Mouse (Mus musculus): ENCODE measurements around the gene Fam219b.
A peak's percentile ranks its signal among the peaks of the same experiment; 100 is the strongest.

Gene Fam219b

DNA sequence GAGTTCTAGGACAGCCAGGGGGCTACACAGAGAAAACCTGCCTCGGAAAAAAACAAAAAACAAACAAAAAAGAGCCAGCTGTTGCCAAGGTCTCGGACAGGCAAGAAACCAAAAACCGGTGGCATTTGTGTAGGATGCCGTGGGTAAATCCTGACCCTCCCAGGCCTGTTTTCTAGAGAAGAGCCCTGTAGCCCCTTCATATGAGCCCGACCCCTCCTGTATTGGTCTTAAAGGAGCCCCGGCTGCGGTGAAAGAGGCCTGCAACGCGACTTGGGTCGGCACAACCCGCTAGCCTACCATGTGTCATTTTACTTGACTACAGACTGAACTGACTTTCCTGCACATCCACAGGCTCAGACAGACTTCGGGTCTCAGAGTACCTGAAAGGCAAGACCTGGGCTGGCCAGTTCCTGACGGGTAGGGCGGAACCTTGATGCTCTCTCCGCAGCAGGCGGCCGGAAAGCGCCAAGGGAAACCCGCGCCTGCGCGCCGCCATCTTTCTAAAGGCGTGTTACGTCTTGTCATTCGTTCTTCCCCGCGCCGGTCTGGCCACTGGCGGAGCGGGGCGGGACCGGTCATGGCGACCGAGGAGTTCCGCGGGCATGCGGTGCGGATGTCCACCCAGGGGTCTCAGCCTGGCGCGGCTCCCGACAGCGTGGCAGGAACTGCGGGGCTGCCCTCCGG is at the start of gene Fam219b:
Gene Fam219b, plus strand, starts transcription at position 485 of the 684 bp plus-strand sequence.
- no peak for DNase-seq (ENCODE audit: extremely low read depth, low read depth, low spot score)

DNA sequence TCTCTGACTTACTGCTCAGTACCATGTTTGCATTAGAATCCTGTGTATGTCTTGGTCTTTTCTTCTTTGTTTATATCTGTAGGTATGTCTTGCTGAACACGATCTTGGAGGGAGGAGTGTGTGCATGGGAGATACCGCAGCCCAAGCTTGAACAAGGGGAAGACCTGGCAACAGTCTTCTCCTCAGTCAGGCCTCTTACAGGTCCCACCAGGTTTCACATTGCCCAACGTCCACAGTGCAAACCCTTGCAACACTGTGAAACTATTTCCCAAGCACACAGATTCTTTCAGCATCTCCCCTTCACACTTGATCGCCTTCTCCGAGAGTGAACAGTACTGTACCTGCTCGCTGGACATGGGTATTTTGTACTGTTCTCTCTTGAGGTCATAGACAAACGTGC is 49.5 kb upstream of the Fam219b start:
- DNase-seq (ENCODE audit: extremely low read depth, low read depth, low spot score): no peak

DNA sequence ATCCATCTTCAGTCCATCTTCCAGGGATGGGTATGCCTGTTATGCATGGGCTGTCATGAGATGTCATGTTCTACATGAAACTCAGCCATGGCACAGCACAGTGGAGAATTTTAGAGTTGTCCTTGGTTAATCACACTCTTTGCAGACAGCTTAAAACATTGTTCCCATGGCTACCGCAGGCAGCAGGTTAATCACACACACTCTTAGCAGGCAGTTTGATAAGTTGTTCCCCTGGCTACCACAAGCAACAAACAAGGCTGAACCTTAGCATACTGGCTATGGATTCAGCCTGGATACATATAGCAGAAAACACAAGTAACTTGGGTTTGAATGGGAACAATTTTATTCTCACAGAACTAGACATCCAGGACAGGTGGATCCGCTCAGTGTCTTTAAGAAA is 43.8 kb upstream of the Fam219b start:
- DNase-seq (ENCODE audit: extremely low read depth, low read depth, low spot score): no peak

DNA sequence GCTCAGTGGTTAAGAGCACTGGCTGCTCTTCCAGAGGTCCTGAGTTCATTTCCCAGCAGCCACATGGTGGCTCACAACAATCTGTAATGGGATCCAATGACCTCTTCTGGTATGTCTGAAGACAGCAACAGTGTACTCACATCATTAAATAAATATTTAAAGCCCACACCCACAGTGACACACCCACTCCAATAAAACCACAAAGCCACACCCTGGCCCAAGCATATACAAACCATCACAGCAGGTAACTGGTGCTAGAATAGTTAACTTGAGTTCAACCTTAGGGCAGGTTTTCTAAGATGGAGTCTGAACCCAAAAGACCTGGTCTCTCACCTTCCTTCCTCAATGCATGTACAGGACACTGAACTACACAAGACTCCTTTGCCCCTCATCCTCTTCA is 42.4 kb upstream of the Fam219b start:
- DNase-seq (ENCODE audit: extremely low read depth, low read depth, low spot score): no peak

DNA sequence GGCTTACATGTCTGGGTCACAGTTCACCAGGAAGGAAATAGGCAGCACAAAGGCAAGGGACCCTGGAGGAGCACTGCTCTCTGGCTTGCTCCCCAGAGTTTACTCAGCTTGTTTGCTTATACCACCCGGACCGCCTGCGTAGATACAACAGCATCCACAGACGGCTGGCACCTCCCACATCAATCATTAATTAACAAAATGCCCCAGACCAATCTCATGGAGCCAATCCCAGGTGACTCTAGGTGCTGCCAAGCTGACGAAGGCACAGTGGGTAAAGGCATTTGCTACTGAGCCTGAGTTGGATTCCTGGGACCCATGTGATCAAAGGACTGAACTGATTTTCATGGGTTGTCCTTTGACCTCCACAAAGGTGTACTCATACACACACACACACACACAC is 40.1 kb upstream of the Fam219b start:
- no peak for DNase-seq (ENCODE audit: extremely low read depth, low read depth, low spot score)

DNA sequence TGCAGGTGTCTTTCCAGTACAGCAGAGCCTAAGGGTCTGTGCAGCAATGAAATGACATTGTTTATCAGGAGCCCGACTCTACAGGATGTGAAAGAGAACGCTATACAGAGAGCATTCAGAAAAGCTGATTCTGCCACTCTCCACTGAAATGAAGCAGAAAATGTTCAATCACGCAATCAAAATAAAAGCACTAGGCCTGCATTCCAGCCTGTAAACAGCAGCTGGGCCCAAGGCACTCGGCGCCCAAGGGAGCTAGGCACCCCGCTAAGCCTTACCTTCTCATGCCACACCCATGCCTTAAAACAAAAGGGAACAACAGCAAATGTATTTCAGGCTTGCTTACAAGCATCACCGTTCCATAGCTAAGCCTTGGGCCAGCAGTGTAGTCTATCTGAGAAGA is 38.8 kb upstream of the Fam219b start:
- DNase-seq (ENCODE audit: extremely low read depth, low read depth, low spot score): no peak

DNA sequence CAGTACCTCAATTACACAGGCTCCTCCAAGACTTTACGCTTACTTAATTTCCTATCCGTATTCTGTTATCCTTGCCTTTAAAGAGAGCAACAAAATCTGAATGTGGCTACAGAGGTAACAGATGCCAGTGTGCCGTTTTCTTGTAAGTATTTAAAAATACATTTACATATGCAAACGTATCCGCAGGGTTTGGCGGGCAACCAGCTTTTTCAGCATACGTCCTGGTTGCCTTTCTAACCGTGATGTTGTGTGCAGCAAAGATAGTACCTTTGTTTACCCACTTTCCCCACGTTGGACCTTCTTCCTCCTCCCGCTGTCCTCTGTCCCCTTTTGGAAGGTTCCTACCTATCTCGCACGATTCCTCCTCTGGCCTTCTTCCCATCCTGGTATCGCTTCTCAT is 35.9 kb upstream of the Fam219b start:
- no peak for DNase-seq (ENCODE audit: extremely low read depth, low read depth, low spot score)

DNA sequence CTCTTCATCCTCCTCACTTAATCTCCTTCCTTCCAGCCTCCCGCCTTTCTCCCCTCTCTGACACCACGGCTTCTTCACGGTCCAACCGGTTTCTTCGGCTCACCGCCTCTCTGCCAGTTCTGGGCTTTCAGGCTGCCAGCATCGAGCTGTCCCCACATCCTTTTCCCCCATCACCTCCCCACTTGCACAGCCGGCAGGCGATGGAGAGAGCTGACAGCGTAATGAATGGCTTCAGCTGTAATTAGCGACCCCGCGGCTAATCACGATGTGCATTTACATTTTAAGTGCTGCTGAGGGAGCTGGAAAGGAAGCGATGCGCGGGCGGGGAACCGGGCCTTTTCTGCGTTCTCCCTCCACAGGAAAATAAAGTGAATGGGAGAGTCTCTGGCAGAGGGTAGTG is 35.5 kb upstream of the Fam219b start:
- no peak for DNase-seq (ENCODE audit: extremely low read depth, low read depth, low spot score)

DNA sequence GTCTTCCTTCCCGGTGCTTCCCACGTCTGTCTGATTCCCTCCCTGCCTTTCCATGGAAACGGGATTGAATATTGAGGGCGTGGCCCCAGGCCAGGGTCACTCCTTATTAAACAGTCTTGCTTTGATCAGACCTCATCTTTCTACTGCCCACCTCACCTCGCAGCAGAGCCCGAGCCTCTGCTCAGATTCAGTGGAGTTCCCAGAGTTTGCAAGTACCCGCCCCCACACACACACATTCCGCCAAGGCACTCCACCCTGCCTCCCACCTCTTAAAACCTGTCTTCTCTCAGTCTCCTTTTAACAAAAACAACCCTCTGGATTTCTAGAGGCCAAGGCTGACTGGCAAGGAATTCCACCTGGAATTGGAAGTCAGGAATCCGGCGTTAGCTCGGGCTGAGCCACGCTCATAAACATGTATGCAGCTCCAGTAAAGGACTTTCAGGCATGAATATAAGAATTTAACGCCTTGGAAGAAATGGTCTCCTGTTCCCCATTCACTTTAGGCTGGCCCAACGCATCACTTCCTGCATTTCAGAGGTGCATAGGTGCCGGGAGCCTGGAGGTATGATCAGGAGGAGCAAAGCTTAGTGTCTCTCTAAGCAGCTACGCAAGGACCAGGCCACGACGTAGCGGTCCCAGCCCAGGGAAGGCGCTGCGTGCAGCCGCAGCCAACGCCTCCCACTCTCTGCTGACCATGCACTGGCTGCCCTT is 34.3 kb upstream of the Fam219b start:
- no peak for DNase-seq (ENCODE audit: extremely low read depth, low read depth, low spot score)

DNA sequence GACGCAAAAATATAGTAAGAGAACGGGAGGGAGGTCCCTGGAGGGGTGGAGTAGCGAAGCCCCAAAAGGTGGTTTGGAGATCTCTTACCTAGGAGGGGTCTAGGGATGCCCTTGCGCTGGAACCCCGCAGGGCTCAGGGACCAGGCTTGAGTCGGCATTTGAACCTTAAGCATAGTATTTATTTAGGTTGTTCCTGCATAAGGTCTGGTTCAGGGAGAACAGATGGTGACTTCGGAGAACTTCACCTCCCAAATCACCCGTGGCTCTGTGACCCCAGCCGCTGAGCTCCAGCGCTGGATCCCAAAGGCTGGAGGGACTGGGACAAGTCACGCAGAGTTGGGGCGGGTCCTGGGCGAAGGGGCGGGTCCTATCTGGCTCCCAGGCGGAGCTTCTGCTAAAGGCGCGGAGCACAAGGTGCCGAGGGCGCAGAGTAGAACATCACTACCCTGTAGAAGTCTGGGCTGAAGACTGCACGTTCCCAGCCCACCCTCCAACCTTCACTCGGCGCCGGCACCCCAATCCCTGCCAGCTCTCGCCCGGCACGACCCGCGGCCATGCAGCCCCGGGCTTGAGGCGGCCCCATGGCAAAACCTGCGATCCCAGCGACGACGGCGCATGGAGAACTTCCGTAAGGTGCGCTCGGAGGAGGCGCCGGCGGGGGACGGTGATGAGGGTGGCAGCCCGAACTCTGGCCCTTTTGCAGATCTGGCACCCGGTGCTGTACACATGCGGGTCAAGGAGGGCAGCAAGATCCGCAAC is 33.5 kb upstream of the Fam219b start, which contains the start of gene Rpp25:
Gene Rpp25, plus strand, starts transcription at position 405 of the 759 bp plus-strand sequence.
- DNase-seq (ENCODE audit: extremely low read depth, low read depth, low spot score): no peak

DNA sequence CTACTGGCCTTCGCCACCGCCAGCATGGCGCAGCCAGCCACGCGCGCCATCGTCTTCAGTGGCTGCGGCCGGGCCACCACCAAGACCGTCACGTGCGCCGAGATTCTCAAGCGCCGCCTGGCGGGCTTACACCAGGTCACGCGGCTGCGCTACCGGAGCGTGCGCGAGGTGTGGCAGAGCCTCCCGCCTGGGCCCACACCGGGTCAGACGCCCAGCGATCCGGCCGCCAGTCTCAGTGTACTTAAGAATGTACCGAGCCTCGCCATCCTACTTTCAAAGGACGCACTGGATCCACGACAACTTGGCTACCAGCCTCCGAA is 33.0 kb upstream of the Fam219b start:
- no peak for DNase-seq (ENCODE audit: extremely low read depth, low read depth, low spot score)

DNA sequence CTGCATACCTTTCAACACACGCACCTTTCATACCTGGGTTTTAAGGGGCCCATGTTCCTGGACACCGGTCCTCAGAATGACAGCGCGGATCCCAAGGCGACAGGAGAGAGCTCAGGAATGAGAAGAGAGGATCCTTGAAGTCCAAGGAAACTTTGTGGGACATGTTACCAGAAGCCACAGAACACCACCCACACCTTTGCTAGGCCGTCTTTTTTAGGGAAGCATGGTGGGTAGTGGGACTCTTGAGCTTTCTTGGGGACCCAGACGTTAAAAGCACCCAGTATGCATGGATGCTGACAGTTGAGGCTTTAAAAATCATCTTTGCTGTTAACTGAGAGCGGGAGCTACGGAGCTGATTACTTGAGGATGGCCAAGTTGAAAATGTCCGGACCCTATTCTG is 32.4 kb upstream of the Fam219b start:
- DNase-seq (ENCODE audit: extremely low read depth, low read depth, low spot score): no peak

DNA sequence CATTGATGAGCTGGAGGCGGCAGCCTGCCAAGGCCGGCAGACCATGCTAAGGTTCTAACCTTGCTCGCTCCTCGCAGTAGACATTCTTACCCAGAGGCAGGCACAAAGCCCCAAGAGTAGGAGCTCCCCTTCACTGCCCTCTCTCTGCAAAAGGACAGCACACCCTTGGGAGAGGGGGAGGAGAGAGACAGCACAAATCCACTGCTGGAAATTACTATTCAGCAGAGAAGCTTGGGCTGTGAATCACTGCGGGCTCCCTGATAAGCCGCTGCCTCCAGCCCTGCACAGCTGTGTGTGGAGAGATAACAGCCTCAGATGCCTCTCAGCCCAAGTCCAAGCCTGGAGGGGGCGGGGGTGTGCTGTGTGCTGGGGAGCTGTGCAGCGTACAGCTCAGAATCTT is 31.6 kb upstream of the Fam219b start:
- no peak for DNase-seq (ENCODE audit: extremely low read depth, low read depth, low spot score)

DNA sequence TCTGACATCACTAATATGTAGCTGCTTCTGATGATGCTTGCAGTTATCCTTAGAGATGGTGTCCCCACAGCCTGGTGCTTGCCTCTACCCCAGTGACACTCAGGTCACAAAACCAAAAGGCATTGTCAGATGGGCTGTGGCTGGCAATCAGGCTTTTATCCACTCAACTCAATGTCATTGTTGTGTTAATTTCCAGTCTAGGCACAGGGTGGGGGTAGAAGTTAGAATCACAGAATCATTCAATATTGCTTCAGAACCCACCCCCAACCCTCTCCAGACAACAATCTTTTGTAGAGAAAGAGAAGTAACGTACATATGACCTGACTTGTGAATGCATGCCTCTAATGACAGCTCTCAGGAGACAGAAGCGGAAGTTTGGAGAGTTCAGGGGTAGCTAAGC is 26.8 kb upstream of the Fam219b start:
- DNase-seq (ENCODE audit: extremely low read depth, low read depth, low spot score): no peak

DNA sequence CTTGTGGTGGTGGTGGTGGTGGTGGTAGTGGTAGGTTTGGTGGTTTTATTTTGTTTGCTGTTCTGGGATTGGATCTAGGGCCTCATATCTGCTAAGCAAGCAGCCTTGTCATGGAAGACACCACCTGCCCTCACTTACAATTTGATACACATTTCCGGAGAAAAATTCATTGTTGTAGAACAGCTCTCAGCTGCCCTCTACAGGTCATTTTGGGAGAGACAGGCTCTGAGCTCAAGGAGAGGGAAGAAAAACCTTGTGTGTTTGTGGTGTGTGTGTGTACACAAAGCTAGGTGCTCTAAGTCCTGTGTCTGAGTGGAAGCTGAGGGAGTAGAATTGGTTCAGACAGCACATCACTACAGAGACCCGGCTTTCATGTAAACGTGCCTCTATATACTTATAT is 20.2 kb upstream of the Fam219b start:
- DNase-seq (ENCODE audit: extremely low read depth, low read depth, low spot score): no peak

DNA sequence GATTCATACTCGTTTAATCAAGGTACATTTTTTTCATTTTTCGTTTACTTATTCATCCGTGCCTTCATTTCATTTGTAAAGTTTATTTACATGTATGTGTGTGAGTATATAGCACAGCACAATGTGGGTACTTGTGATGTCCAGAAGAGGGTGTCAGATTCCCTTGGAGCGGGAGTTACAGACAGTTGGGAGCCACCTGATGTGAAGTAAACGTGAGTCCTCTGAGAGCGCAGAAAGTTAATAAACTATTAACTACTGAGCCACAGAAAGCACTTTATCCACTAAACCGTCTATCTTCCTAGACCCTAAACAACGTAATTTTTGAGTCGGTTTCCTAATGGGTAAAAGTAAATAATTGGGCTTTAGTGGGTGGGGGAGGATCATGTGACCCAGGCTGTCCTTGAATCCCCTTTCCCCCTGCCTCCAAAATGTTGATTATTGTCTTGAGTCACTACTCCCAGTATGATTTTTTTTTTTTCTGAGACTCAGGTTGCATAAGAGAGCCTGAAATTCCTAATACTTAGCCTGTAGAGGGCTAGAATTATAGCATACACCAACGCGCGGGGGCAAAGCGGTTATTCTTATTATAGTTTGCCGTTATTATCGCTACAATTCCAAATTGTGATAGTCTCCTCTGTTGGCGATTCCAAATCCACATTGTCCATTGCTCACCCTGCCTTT is 16.8 kb upstream of the Fam219b start:
- no peak for DNase-seq (ENCODE audit: extremely low read depth, low read depth, low spot score)

DNA sequence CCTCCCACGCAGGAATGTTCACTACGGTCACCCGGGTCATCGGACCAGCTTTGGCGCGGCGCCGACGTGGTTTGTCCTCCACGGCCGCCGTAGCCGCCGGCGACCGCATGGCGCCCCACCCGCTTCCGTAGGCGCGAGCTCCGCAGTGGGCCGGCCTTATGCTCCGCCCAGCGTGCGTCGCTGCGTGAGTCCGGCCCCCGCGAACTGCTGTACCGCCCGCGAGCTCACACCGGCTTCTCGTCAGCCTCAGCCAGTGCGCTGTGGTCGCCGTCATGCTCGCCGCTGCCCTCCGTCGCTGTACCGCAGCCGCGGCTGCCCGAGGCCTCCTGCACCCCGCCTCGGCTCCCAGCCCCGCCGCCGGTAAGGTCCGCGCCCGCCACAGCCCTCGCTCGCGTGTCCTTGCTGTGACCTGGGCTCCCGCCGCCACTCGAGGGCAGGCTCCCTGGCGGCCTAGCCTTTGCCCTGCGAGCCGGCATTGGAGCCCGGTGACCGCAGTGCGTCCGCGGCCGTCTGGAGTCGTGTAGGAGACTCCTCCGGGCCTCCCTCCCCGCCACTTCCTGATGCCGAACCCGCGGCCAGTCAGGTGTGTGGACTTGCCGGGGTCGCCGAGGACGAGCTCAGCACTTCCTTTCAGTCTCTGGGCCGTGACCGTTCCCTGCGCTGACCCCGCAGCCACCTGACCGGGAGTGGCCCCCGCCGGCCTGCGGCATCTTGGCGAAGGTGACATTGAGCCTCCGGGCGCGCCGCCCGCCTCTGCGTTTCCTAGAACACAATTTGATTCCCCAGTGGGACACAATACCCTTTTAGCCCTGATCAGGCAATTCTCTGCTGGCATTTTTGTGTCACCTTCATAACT is 16.0 kb upstream of the Fam219b start, which contains the start of gene Cox5a:
Gene Cox5a, plus strand, starts transcription at position 219 of the 856 bp plus-strand sequence.
- DNase-seq (ENCODE audit: extremely low read depth, low read depth, low spot score): peak; percentile 59

DNA sequence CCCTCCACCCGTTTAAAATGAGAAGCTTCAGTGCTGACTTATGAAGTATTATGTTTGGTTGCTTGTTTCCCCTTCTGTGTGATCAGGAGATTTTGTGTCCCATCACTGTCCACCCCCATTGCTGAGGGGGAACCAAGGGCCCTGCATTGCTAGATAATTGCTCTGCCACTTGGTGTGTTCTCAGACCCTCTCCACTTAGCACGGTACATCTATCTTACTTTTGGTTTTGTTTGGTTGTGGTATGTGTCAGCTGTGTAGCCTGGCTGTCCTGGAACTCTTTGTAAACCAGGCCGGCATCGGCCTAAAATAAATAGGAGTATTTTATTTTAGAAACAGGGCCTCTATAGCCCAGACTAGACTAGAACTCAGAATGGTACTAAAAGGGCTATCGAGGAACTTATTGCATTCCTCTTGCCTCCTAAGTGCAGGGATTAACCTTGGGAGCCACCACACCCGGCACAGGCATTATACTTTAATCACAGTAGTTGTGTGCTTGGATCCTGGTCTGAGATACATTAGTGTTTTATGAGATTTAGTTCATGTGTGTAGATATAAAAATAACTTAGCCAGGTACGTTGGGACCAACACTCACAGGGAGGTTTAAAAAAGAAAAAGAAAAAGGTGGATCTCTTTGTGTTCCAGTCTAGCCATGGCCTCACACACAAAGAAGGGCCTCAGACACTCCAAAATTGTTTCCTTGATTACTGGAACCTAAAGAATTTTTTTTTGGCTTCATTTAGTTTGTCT is 15.0 kb upstream of the Fam219b start:
- DNase-seq (ENCODE audit: extremely low read depth, low read depth, low spot score): no peak

DNA sequence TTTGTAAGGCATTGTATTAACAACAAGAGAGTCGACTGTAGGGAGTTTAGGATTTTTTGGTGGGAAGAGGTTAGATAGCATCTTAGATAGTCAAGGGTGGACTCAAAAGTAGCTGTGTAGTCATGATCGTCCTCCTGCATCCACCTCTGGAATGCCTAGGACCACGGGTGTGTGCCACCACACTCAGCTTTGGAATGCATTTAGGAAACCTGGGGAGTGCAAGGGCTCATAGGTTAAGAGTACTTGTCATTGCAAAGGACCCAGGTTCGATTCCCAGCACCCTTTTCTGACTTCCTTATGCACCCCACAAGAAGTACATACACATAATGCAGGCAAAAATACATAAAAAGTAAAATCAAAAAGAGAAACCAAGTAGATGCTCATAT is 14.5 kb upstream of the Fam219b start:
- DNase-seq (ENCODE audit: extremely low read depth, low read depth, low spot score): no peak

DNA sequence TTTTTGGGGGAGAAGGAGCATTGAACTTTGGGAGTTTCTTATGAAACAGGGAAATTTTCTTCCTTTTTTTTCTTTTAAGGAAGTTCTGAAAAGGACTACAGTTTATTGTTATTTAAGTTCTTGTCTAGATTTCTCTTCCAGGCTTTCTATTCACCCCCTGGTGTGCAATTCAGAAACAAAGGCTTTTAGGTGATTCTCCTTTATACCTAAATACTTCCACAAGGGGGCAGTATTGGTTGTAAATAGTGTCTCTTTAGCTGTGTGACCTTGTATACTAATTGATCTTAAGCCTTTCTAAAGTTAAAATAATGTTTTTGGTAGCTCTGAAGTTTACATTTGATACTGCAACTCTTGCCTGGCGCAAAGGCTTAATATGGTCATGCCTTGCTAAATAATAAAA is 13.6 kb upstream of the Fam219b start:
- no peak for DNase-seq (ENCODE audit: extremely low read depth, low read depth, low spot score)

Data from fat pad, adult 2 months (tissue).